Mouse (Mus musculus): Measurements from ENCODE around the gene Cnnm2.
"Not testable (repeated sequence)": the region's sequence is repeated elsewhere in the genome, so short reads cannot be mapped to it uniquely, and the experiment has no call there.

The Cnnm2 gene

GRCm38 (mm10) chr19:46760375-46761160 lies 828 bp upstream of the Cnnm2 start:
- peak; percentile 74 for DNase-seq (ENCODE audit: extremely low read depth, low read depth)

GRCm38 (mm10) chr19:46761971-46762290 lies 535 bp downstream of the Cnnm2 start:
- DNase-seq (ENCODE audit: extremely low read depth, low read depth) = no peak

- no peak for DNase-seq (ENCODE audit: extremely low read depth, low read depth)
Observed at GRCm38 (mm10) chr19:46762291-46762991, 1.0 kb downstream of the Cnnm2 start.

- no peak for DNase-seq (ENCODE audit: extremely low read depth, low read depth)
Observed at GRCm38 (mm10) chr19:46762992-46763342, 1.6 kb downstream of the Cnnm2 start.

GRCm38 (mm10) chr19:46763356-46763755 lies 2.0 kb downstream of the Cnnm2 start:
- DNase-seq (ENCODE audit: extremely low read depth, low read depth) = no peak

- DNase-seq (ENCODE audit: extremely low read depth, low read depth) = no peak
Observed at GRCm38 (mm10) chr19:46763932-46764762, 2.8 kb downstream of the Cnnm2 start.

- no peak for DNase-seq (ENCODE audit: extremely low read depth, low read depth)
Observed at GRCm38 (mm10) chr19:46764763-46765117, 3.3 kb downstream of the Cnnm2 start.

- DNase-seq (ENCODE audit: extremely low read depth, low read depth) = peak; percentile 67
Observed at GRCm38 (mm10) chr19:46766125-46766524, 4.7 kb downstream of the Cnnm2 start.

GRCm38 (mm10) chr19:46769759-46770158 lies 8.4 kb downstream of the Cnnm2 start:
- DNase-seq (ENCODE audit: extremely low read depth, low read depth) = no peak

GRCm38 (mm10) chr19:46771801-46772200 lies 10.4 kb downstream of the Cnnm2 start:
- no peak for DNase-seq (ENCODE audit: extremely low read depth, low read depth)

GRCm38 (mm10) chr19:46776391-46776790 lies 15.0 kb downstream of the Cnnm2 start:
- no peak for DNase-seq (ENCODE audit: extremely low read depth, low read depth)

GRCm38 (mm10) chr19:46776850-46777249 lies 15.5 kb downstream of the Cnnm2 start:
- DNase-seq (ENCODE audit: extremely low read depth, low read depth) = no peak

GRCm38 (mm10) chr19:46777928-46778680 lies 16.7 kb downstream of the Cnnm2 start:
- no peak for DNase-seq (ENCODE audit: extremely low read depth, low read depth)

GRCm38 (mm10) chr19:46779130-46779529 lies 17.7 kb downstream of the Cnnm2 start:
- not testable (repeated sequence) for DNase-seq (ENCODE audit: extremely low read depth, low read depth)

- DNase-seq (ENCODE audit: extremely low read depth, low read depth) = no peak
Observed at GRCm38 (mm10) chr19:46784038-46784437, 22.6 kb downstream of the Cnnm2 start.

- DNase-seq (ENCODE audit: extremely low read depth, low read depth) = no peak
Observed at GRCm38 (mm10) chr19:46784502-46784901, 23.1 kb downstream of the Cnnm2 start.

GRCm38 (mm10) chr19:46785633-46786032 lies 24.2 kb downstream of the Cnnm2 start:
- no peak for DNase-seq (ENCODE audit: extremely low read depth, low read depth)

- no peak for DNase-seq (ENCODE audit: extremely low read depth, low read depth)
Observed at GRCm38 (mm10) chr19:46789782-46790181, 28.4 kb downstream of the Cnnm2 start.

- DNase-seq (ENCODE audit: extremely low read depth, low read depth) = no peak
Observed at GRCm38 (mm10) chr19:46791360-46791759, 30.0 kb downstream of the Cnnm2 start.

- DNase-seq (ENCODE audit: extremely low read depth, low read depth) = no peak
Observed at GRCm38 (mm10) chr19:46791921-46792320, 30.5 kb downstream of the Cnnm2 start.

GRCm38 (mm10) chr19:46792480-46792879 lies 31.1 kb downstream of the Cnnm2 start:
- no peak for DNase-seq (ENCODE audit: extremely low read depth, low read depth)
